Mouse (Mus musculus): Measurements from ENCODE around the gene Mylk.

DNA sequence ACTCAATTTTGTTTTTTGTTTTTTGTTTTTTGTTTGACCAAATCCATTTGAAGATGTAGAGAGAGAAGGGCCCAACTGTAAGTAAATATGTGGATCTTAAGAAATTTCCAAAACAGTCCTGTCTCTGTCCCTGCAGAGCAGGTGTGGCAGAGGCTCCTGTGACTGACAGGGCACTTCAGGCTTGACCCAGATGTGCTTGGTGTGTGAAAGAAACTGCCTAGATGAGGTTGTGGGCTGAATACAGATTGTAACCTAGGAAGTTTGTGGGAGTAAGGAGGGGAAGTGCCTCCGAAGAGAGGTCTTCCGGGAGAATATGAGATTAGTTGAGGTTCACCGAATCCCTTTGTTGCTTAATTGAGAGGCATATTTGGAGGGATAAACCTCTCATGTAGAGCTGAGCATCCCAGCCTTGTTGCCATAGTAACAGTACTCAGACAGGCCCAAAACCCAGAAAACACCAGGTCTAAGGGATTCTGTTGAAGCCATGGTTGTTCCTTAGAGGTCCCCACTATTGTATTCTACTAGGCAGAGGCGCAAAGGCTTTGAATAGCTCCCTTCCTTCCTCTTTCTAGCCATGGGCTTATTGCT, 27.5 kb downstream of the Mylk start:
- TF ChIP-seq CTCF (IDR thresholded peaks at IDR 0.05; ENCODE audit: borderline replicate concordance, insufficient read depth, low read depth, low read length), result no peak
- TF ChIP-seq POLR2A (IDR thresholded peaks at IDR 0.05; ENCODE audit: borderline replicate concordance, insufficient read depth, low read length), result no peak

Data from cerebellum, adult 2 months (tissue).